Mouse (Mus musculus): ENCODE measurements at regions not wholly inside any gene's neighbourhood (a gene's known extent, or its start where the extent isn't known, plus 50 kb on each side); places are given as distances from the start of the nearest gene placed in this dataset.

- no peak for DNase-seq (ENCODE audit: low spot score)
These were observed 88.4 kb downstream of the Zfp706 start for GRCm38 (mm10) chr15:36919209-36919608.

DNA sequence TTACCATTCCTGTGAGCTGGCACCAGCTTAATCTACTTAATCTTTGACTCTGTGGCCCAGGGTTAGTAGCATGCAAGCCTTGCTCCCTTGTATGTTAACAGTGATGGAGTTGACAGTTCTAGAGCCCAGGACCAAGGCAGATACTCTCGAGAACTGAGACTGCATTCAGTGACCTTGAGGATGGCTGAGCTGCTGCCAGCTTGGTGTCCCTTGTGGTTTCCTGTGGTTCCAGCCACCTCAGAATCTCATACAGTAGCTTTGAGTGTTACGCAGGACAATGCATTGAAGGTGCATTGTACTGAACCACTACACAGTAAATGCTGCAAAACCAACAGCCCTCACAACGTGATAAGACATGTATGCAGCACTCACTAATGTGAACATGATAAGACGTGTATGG lies 90.6 kb downstream of the Zfp706 start:
- DNase-seq (ENCODE audit: low spot score) = no peak

DNA sequence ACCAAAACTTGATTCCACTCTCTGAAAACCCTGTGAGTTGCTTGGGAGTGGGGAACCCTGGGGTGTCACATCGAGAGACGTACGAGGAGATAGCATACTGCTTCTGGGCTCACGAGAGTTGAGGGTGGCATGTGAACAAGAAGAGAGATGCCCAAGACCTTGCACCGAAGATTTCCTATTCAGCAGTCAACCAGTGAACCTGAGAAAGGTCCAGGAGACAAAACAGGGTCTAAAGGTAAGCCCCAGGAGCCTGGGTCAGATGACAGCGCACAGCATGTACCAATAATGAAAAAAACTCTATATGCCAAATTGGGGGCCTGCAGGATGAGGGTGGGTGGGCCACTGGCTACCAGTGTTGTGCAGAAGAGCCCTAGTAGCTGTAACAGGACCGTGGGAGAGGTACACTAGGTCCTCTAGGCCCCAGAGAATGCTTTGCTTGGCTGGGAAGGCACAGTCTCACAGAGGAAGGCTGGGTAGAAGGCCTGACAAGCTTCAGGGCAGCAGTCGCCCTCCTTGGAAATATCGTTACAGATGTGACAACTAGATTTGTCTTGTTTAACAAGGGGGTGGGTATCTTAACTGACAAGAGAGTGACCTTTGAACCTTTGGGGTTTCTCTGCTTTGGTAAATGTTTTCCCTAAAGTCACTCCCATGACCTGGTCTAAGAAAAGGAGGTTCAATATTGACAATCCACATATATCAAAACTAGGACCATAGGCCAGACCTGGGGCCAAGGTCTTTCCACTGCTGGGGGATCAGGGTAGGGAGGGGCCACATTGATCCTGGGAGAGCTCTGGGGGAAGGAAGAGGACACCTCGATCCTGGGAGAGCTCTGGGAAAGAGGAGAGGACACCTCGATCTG lies 93.1 kb downstream of the Zfp706 start:
- no peak for DNase-seq (ENCODE audit: low spot score)

- no peak for DNase-seq (ENCODE audit: low spot score)
These were observed 94.3 kb downstream of the Zfp706 start for GRCm38 (mm10) chr15:36913308-36913707.

DNA sequence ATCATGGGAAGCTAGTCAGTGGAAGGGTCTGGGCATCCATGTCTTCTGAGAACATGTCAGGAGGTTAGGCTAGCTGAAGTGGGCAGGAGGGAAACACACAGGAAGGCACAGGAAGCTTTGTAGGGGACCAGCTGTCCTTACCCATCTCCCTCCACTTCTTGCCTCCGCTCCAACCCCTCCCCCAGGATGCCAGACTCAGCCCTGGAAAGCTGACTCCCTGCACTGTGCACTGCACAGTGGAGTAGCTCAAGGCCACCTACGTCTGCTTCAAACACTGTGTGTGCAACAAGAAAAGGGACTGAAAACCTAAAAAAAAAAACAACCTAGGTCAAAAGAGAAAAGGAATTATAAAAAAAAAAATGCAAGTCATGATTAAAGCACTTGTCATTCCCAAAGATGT lies 97.3 kb downstream of the Zfp706 start:
- DNase-seq (ENCODE audit: low spot score) = no peak

GRCm38 (mm10) chr15:36909494-36909893 lies 98.1 kb downstream of the Zfp706 start:
- no peak for DNase-seq (ENCODE audit: low spot score)

DNA sequence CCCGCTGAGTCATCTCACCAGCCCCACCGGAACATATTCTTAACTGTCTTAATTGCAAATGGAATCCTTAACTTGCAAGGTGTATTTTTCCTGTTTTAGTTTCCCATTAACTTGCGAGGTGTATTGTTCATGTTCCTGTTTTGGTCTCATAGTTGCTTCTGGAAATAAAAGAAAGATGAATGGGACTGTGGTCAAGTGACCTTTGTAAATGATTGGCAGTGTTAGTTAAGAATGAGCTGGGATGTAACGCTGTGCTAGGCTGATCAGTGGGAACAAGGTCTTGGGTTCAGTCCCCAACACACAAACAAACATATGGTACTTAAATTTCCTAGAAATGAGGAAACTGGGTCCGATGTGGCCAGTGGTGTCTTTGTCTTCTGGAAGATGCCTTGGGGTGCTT lies 100.8 kb downstream of the Zfp706 start:
- no peak for DNase-seq (ENCODE audit: low spot score)

GRCm38 (mm10) chr15:36906052-36906451 lies 101.5 kb downstream of the Zfp706 start:
- no peak for DNase-seq (ENCODE audit: low spot score)

- DNase-seq (ENCODE audit: low spot score) = no peak
These were observed 103.7 kb downstream of the Zfp706 start for GRCm38 (mm10) chr15:36903922-36904321.

GRCm38 (mm10) chr15:36903309-36903708 lies 104.3 kb downstream of the Zfp706 start:
- no peak for DNase-seq (ENCODE audit: low spot score)

DNA sequence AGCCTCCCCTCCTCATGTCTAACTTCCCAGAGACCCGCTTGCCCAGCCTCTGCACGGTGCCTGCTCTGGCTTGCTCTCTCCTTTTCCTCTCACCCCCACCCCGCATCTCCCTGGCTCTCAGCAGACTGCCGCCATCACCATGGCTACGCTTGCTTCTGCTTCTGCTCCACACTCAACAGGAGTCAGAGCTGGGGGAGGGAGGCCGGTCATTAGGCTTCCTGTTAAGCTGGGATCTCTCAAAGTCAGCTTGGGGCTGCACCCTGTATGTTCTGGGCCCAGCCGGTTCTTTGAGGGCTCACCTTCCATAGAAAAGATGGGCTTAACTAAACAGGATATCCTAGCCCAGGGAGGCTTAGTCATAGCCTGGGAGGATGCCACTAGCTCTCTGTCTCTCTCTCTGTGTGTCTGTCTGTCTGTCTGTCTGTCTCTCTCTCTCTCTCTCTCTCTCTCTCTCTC lies 105.7 kb downstream of the Zfp706 start:
- no peak for DNase-seq (ENCODE audit: low spot score)

GRCm38 (mm10) chr15:36901350-36901749 lies 106.2 kb downstream of the Zfp706 start:
- DNase-seq (ENCODE audit: low spot score) = no peak

DNA sequence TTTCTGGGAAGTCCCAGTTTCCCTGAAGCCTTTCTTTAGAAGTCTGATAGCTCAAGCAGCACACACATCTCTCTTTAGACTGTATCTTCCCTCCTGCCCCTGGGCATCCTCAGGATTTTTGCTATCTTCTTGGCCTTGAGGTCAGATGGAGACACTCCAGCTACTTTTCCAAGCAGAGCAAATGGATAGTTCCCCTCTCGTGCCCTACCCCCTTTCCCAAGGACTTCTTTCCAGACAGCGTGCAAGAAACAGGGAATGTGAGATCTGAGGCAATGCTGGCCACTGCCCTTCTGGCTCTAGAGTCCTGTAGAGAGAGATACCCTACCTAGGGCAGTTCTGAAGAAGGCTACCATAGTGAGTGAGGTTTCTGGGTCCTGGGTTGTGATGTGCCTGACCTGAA lies 106.6 kb downstream of the Zfp706 start:
- DNase-seq (ENCODE audit: low spot score) = no peak

- no peak for DNase-seq (ENCODE audit: low spot score)
These were observed 107.7 kb downstream of the Zfp706 start for GRCm38 (mm10) chr15:36899882-36900281.

- no peak for DNase-seq (ENCODE audit: low spot score)
These were observed 108.6 kb downstream of the Zfp706 start for GRCm38 (mm10) chr15:36898857-36899523.

DNA sequence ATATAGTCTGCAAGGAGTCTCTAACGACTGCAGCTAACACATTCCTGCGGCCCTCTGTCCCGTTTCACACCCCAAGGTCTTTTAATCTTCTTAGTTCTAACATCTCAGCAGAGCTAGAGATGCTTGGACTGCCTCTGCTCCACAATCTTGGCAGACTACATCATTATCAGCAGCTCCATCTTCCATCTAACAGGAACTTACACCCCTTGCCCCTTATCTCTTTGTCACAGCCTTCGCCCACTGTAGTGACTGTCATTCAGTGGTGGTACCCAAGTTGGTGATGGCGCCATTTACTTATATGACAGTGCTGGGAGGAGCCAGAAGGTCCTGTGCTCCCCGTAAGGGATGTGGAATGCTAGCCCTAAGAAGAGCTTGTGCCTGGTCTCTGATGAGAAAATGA lies 109.2 kb downstream of the Zfp706 start:
- DNase-seq (ENCODE audit: low spot score) = no peak

- no peak for DNase-seq (ENCODE audit: low spot score)
These were observed 111.3 kb downstream of the Zfp706 start for GRCm38 (mm10) chr15:36896265-36896664.

- no peak for DNase-seq (ENCODE audit: low spot score)
These were observed 112.5 kb downstream of the Zfp706 start for GRCm38 (mm10) chr15:36895031-36895430.

DNA sequence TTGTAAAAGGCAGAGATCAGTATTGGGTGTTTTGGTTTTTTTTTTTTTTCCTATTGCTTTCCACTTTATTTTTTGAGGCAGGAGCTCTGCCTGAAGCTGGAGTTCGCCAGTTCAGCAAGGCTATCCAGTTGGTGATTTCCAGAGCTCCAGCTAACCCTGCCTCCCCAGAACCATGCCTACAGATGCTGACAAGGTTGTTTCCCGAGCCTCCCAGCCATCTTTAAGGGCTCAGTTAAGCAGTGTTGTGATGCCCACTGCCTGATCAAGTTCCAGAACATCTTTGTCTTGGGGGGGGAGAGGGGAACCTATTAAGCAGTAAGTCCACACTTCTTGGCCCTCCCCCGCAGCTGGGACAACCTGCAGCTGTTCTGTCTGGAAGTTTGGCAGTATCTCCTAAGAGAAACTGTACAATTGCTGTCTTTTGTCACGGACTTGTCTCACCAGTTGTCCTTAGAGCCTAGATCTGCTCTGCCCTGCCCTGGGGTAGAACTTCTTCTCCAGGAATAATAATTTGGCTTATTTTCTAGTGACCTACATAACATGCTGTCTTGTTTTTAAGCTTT lies 114.1 kb downstream of the Zfp706 start:
- no peak for DNase-seq (ENCODE audit: low spot score)

- no peak for DNase-seq (ENCODE audit: low spot score)
These were observed 114.9 kb downstream of the Zfp706 start for GRCm38 (mm10) chr15:36892576-36893205.

GRCm38 (mm10) chr15:36891851-36892250 lies 115.7 kb downstream of the Zfp706 start:
- DNase-seq (ENCODE audit: low spot score) = no peak

GRCm38 (mm10) chr15:36891296-36891695 lies 116.3 kb downstream of the Zfp706 start:
- DNase-seq (ENCODE audit: low spot score) = no peak

DNA sequence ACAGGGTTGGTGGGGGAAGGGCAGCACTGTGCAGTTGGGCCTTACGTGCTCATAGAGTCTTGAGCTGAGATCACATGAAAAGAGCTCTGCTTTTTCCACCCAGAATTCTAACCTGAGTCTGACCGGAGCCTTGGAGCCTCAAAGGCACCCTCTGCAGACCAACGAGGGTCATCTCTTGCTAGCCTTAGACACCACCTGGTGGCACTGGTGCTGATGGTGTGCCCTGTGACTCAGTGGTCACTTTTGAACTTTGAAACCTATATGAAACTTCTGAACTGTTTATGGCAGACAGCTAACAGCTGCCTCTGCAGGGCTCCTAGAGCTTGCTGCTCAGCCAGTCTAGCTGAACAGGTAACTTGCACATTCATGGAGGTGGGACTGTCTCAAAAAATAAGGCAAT lies 118.5 kb downstream of the Zfp706 start:
- no peak for DNase-seq (ENCODE audit: low spot score)

All from ovary, postnatal 14 days (tissue).